In genomic region chr2:136620309-136620708, GRCm38 (mm10) we compare ENCODE assay signal across 27 mouse cellular contexts.
DNase-seq lines count a peak whose midpoint lies in the region; ATAC-seq and TF ChIP-seq lines count a peak whose summit lies in the region.
"Had no signal": no experiment of that assay in that cellular context is flagged by ENCODE, and none has a peak within 500 bp of the region (broad histone marks: within the 10 kb centered on the region; RNA-seq: fewer than 3 reads in every experiment).

No protein-coding gene starts in this region.

- no peak for TF ChIP-seq CTCF in lung, embryonic 14.5 days (IDR thresholded peaks at IDR 0.05; ENCODE audit: low read depth)

- no peaks in the 10 kb centered on the region for H3K4me1 ChIP-seq in lung, embryonic 14.5 days (ENCODE audit: insufficient read depth)
- no peaks in the 10 kb centered on the region for H3K4me1 ChIP-seq in stomach, embryonic 14.5 days (ENCODE audit: control insufficient read depth, insufficient read depth, low read length)
- no peaks in the 10 kb centered on the region for H3K4me1 ChIP-seq in stomach, embryonic 16.5 days (ENCODE audit: control insufficient read depth, insufficient read depth, low read length)
- H3K4me1 ChIP-seq: embryonic facial prominence, embryonic 12.5 days; forebrain, embryonic 13.5 days; forebrain, embryonic 15.5 days had no signal

- no peak overlapping the region for H3K4me2 ChIP-seq in lung, embryonic 14.5 days
- H3K4me2 ChIP-seq in stomach, embryonic 14.5 days (replicated peaks; ENCODE audit: low read depth, low read length), result no peak overlapping the region
- no peak overlapping the region for H3K4me2 ChIP-seq in stomach, embryonic 16.5 days (ENCODE audit: low read depth, low read length)
- H3K4me2 ChIP-seq: embryonic facial prominence, embryonic 12.5 days; forebrain, embryonic 13.5 days; forebrain, embryonic 15.5 days had no signal

- H3K27ac ChIP-seq in lung, embryonic 14.5 days (ENCODE audit: low read depth), result no peak overlapping the region
- H3K27ac ChIP-seq in stomach, embryonic 14.5 days (ENCODE audit: low read length), result no peak overlapping the region
- peak overlapping the region; percentile 47; the same call in 1 of the 2 replicates for H3K27ac ChIP-seq in stomach, embryonic 16.5 days (ENCODE audit: low read length)
- H3K27ac ChIP-seq: embryonic facial prominence, embryonic 10.5 days; embryonic facial prominence, embryonic 12.5 days; forebrain, embryonic 13.5 days; forebrain, embryonic 15.5 days had no signal

- no peaks in the 10 kb centered on the region for H3K36me3 ChIP-seq in lung, embryonic 14.5 days (ENCODE audit: insufficient read depth)
- H3K36me3 ChIP-seq in stomach, embryonic 14.5 days (ENCODE audit: control insufficient read depth, insufficient read depth, low read length), result no peaks in the 10 kb centered on the region
- no peaks in the 10 kb centered on the region for H3K36me3 ChIP-seq in stomach, embryonic 16.5 days (ENCODE audit: control insufficient read depth, insufficient read depth, low read length)
- H3K36me3 ChIP-seq: embryonic facial prominence, embryonic 10.5 days; embryonic facial prominence, embryonic 12.5 days; forebrain, embryonic 15.5 days; G1E had no signal

- WGBS in lung, embryonic 14.5 days, result 60% methylated on average over 4 of the region's 4 CpGs
- WGBS in stomach, embryonic 14.5 days, result 62% methylated on average over 4 of the region's 4 CpGs
- 58% methylated on average over 4 of the region's 4 CpGs for WGBS in stomach, embryonic 16.5 days

- intact Hi-C loops in gastrocnemius, postnatal 14 days (cut with DNase I; ENCODE audit: low total_unique reads), result no loop called here

- H3K9ac ChIP-seq in lung, embryonic 14.5 days, result no peak overlapping the region
- H3K9ac ChIP-seq in stomach, embryonic 14.5 days (replicated peaks; ENCODE audit: low read depth, low read length), result no peak overlapping the region
- H3K9ac ChIP-seq in stomach, embryonic 16.5 days (ENCODE audit: low read length), result no peak overlapping the region
- H3K9ac ChIP-seq: embryonic facial prominence, embryonic 12.5 days; forebrain, embryonic 13.5 days; forebrain, embryonic 15.5 days; forebrain, postnatal 0 days had no signal

- ATAC-seq in lung, embryonic 14.5 days (ENCODE audit: insufficient read depth), result peak; percentile 58
- peak; percentile 74 for ATAC-seq in stomach, embryonic 14.5 days (ENCODE audit: insufficient number of reproducible peaks, insufficient read depth, low FRiP score, low read depth)
- ATAC-seq in stomach, embryonic 16.5 days (ENCODE audit: insufficient read depth, low FRiP score), result peak; percentile 90
- ATAC-seq: activated CD4-positive, CD25-positive, alpha-beta regulatory T cell, adult 4 months; CD4-positive, CD25-positive, alpha-beta regulatory T cell, adult 4 months; forebrain, embryonic 13.5 days; forebrain, embryonic 15.5 days; forebrain, postnatal 0 days; Patski had no signal

- no peaks in the 10 kb centered on the region for H3K9me3 ChIP-seq in lung, embryonic 14.5 days (ENCODE audit: low read depth, low read length)
- no peaks in the 10 kb centered on the region for H3K9me3 ChIP-seq in stomach, embryonic 14.5 days (ENCODE audit: control insufficient read depth, low read depth, low read length)
- no peaks in the 10 kb centered on the region for H3K9me3 ChIP-seq in stomach, embryonic 16.5 days (replicated peaks; ENCODE audit: control insufficient read depth, low read length)
- H3K9me3 ChIP-seq: embryonic facial prominence, embryonic 10.5 days; embryonic facial prominence, embryonic 12.5 days; forebrain, embryonic 13.5 days; forebrain, embryonic 15.5 days had no signal

- no peaks in the 10 kb centered on the region for H3K27me3 ChIP-seq in lung, embryonic 14.5 days (ENCODE audit: insufficient read depth, low read length)
- no peaks in the 10 kb centered on the region for H3K27me3 ChIP-seq in stomach, embryonic 14.5 days (ENCODE audit: control insufficient read depth, insufficient read depth, low read length)
- H3K27me3 ChIP-seq in stomach, embryonic 16.5 days (ENCODE audit: control insufficient read depth, insufficient read depth, low read length), result no peaks in the 10 kb centered on the region
- H3K27me3 ChIP-seq: CH12.LX; embryonic facial prominence, embryonic 12.5 days; forebrain, embryonic 13.5 days; forebrain, embryonic 15.5 days had no signal

- no peak overlapping the region for H3K4me3 ChIP-seq in lung, embryonic 14.5 days (ENCODE audit: low read depth, low read length)
- no peak overlapping the region for H3K4me3 ChIP-seq in stomach, embryonic 14.5 days (ENCODE audit: low read depth, low read length)
- H3K4me3 ChIP-seq in stomach, embryonic 16.5 days (replicated peaks; ENCODE audit: low read length), result no peak overlapping the region
- H3K4me3 ChIP-seq: embryonic facial prominence, embryonic 10.5 days; embryonic facial prominence, embryonic 12.5 days; forebrain, embryonic 13.5 days; forebrain, embryonic 15.5 days had no signal

- DNase-seq in lung, embryonic 14.5 days, result peak; percentile 13
- DNase-seq in lung, postnatal 14 days, result no peak
- DNase-seq in 3T3-L1 (ENCODE audit: low read depth, low spot score), result peak; percentile 11
- no peak for DNase-seq in gastrocnemius, postnatal 14 days
- no peak for DNase-seq in cerebellum, postnatal 36 days
- no peak for DNase-seq in layer of hippocampus, adult 9-10 months (ENCODE audit: low spot score)
- DNase-seq: adrenal gland, adult 2 months; adrenal gland, postnatal 10 days; adrenal gland, postnatal 25 days; B cell, adult 2 months; cerebellum, adult 11 months; cerebellum, adult 18-20 months; cerebellum, adult 8-10 months; cerebellum, adult 9-11 months; cerebellum, postnatal 14 days; forebrain, postnatal 0 days had no signal

Comparison
In these comparisons a context has a peak if more than half of its experiments do, and no peak if none do; other contexts are left out.
1. DNase-seq: peak in lung, embryonic 14.5 days (single experiment) and 3T3-L1 (single experiment); none in lung, postnatal 14 days (single experiment), gastrocnemius, postnatal 14 days (single experiment), cerebellum, postnatal 36 days (0 of 2) and layer of hippocampus, adult 9-10 months (single experiment).
2. Peak in every context shown above with its lines, with median percentiles within 50 percentile points of each other: ATAC-seq.